ENCODE assay signal across 8 mouse cellular contexts in genomic region chr13:47244771-47245170, GRCm38 (mm10).
DNase-seq lines count a peak whose midpoint lies in the region; ATAC-seq and TF ChIP-seq lines count a peak whose summit lies in the region.

No protein-coding gene starts in this region.

- peaks cover 12% of the 10 kb centered on the region; the same call in 1 of the 2 replicates for H3K4me1 ChIP-seq in forebrain, postnatal 0 days (ENCODE audit: insufficient read depth)
- H3K4me1 ChIP-seq in liver, embryonic 14.5 days (replicated peaks; ENCODE audit: control insufficient read depth in 2 of 2, insufficient read depth in 2 of 2, low read length in 1 of 2), result peaks cover 0 to 7% of the 10 kb centered on the region in 2 experiments; a peak in 2 of 4 replicates

- intact Hi-C loops in gastrocnemius, adult 2 months (cut with DNase I), result no loop called here
- intact Hi-C loops in heart, postnatal 25 days (cut with DNase I), result loop anchor here (2.0 kb wide), 1 partner anchor 20 kb away; no protein-coding TSS in a partner anchor

- no peak overlapping the region for H3K4me3 ChIP-seq in gastrocnemius, adult 2 months
- H3K4me3 ChIP-seq in forebrain, postnatal 0 days (ENCODE audit: low read depth, low read length), result no peak overlapping the region
- H3K4me3 ChIP-seq in liver, embryonic 14.5 days (ENCODE audit: insufficient read depth in 1 of 2, low read depth in 2 of 2, low read length in 2 of 2), result no peak overlapping the region

- no peak overlapping the region for H3K9ac ChIP-seq in forebrain, postnatal 0 days
- no peak overlapping the region for H3K9ac ChIP-seq in liver, embryonic 14.5 days (replicated peaks)

- peak; percentile 98 for ATAC-seq in forebrain, postnatal 0 days
- peak; percentile 28; the same call in 1 of the 2 replicates for ATAC-seq in liver, embryonic 14.5 days (ENCODE audit: insufficient read depth)

- DNase-seq in gastrocnemius, adult 2 months, result peak; percentile 73
- DNase-seq in gastrocnemius, postnatal 4 days (ENCODE audit: low spot score in 2 of 2), result no peak
- DNase-seq in forebrain, postnatal 0 days, result peak; percentile 93
- peak; percentile 35 for DNase-seq in heart, postnatal 25 days (ENCODE audit: low spot score)
- peak in 1 of 3 experiments; percentile 19 for DNase-seq in liver, embryonic 14.5 days (ENCODE audit: low read depth in 3 of 3, low spot score in 3 of 3)
- no peak for DNase-seq in adrenal gland, adult 18-20 months (ENCODE audit: low spot score in 2 of 2)
- DNase-seq in adrenal gland, adult (ENCODE audit: inconsistent age in 2 of 2, low spot score in 1 of 2), result no peak
- DNase-seq in B cell, adult 2 months, result no peak

- H3K4me2 ChIP-seq in forebrain, postnatal 0 days (ENCODE audit: low read depth), result no peak overlapping the region
- no peak overlapping the region for H3K4me2 ChIP-seq in liver, embryonic 14.5 days (ENCODE audit: low read depth)

- WGBS in forebrain, postnatal 0 days, result 21% methylated on average over 11 of the region's 11 CpGs
- WGBS in liver, embryonic 14.5 days (ENCODE audit: insufficient replicate concordance), result 33% methylated on average over 11 of the region's 11 CpGs

- peak overlapping the region; percentile 73 for H3K27ac ChIP-seq in gastrocnemius, adult 2 months
- H3K27ac ChIP-seq in forebrain, postnatal 0 days (ENCODE audit: low read depth, low read length), result no peak overlapping the region
- H3K27ac ChIP-seq in liver, embryonic 14.5 days, result no peak overlapping the region

- TF ChIP-seq CTCF in gastrocnemius, adult 2 months (IDR thresholded peaks at IDR 0.05), result no peak
- no peak for TF ChIP-seq CTCF in forebrain, postnatal 0 days (IDR thresholded peaks at IDR 0.05; ENCODE audit: low read depth)
- no peak for TF ChIP-seq CTCF in liver, embryonic 14.5 days (IDR thresholded peaks at IDR 0.05; ENCODE audit: low read depth)

- H3K36me3 ChIP-seq in forebrain, postnatal 0 days (ENCODE audit: insufficient read depth), result no peaks in the 10 kb centered on the region
- no peaks in the 10 kb centered on the region for H3K36me3 ChIP-seq in liver, embryonic 14.5 days (replicated peaks; ENCODE audit: control insufficient read depth, insufficient read depth, low read depth)

- TF ChIP-seq EP300 in liver, embryonic 14.5 days (IDR thresholded peaks at IDR 0.05; ENCODE audit: low read depth), result no peak

- no peaks in the 10 kb centered on the region for H3K9me3 ChIP-seq in forebrain, postnatal 0 days (ENCODE audit: low read length)
- H3K9me3 ChIP-seq in liver, embryonic 14.5 days (ENCODE audit: control insufficient read depth, low read length), result no peaks in the 10 kb centered on the region

- H3K27me3 ChIP-seq in forebrain, postnatal 0 days (ENCODE audit: insufficient read depth, low read length), result no peaks in the 10 kb centered on the region
- H3K27me3 ChIP-seq in liver, embryonic 14.5 days (ENCODE audit: control insufficient read depth, insufficient read depth, low read length), result no peaks in the 10 kb centered on the region

Comparison
In these comparisons a context has a peak if more than half of its experiments do, and no peak if none do; other contexts are left out.
1. DNase-seq: peak in gastrocnemius, adult 2 months (single experiment), forebrain, postnatal 0 days (single experiment) and heart, postnatal 25 days (single experiment); none in gastrocnemius, postnatal 4 days (0 of 2), adrenal gland, adult 18-20 months (0 of 2), adrenal gland, adult (0 of 2) and B cell, adult 2 months (0 of 2).